Mouse (Mus musculus): ENCODE results near the gene Rdh12. TPM values are rescaled to one million over a fixed set of nuclear protein-coding genes. Genes with fewer than 3 reads are reported as not detected.

Gene Rdh12
- polyA plus RNA-seq, 1 experiment from 2014 or later, result 1.0 TPM

Other genes starting within 250 kb of the Rdh12 start
- 3.2 and 5.0 TPM in 2 replicates for gene Tmem229b, start 201.3 kb upstream of the Rdh12 start, polyA plus RNA-seq (2016; fragmentation: Nextera tagmentation; extraction: Ambion mirVana)
- gene Plekhh1, start 179.8 kb upstream of the Rdh12 start, polyA plus RNA-seq (2016; fragmentation: Nextera tagmentation; extraction: Ambion mirVana), result 6.3 and 6.6 TPM in 2 replicates
- 33.9 and 34.8 TPM in 2 replicates for gene Pigh, start 119.3 kb upstream of the Rdh12 start, polyA plus RNA-seq (2016; fragmentation: Nextera tagmentation; extraction: Ambion mirVana)
- 1.5 and 2.4 TPM in 2 replicates for gene Arg2, start 78.1 kb upstream of the Rdh12 start, polyA plus RNA-seq (2016; fragmentation: Nextera tagmentation; extraction: Ambion mirVana)
- 90.7 and 91.4 TPM in 2 replicates for gene Vti1b, start 36.2 kb upstream of the Rdh12 start, polyA plus RNA-seq (2016; fragmentation: Nextera tagmentation; extraction: Ambion mirVana)
- 19.7 and 20.7 TPM in 2 replicates for gene Rdh11, start 16.6 kb upstream of the Rdh12 start, polyA plus RNA-seq (2016; fragmentation: Nextera tagmentation; extraction: Ambion mirVana)
- gene Zfyve26, start 87.4 kb downstream of the Rdh12 start, polyA plus RNA-seq (2016; fragmentation: Nextera tagmentation; extraction: Ambion mirVana), result 13.9 and 15.9 TPM in 2 replicates
- 7.1 and 7.5 TPM in 2 replicates for gene Rad51b, start 88.4 kb downstream of the Rdh12 start, polyA plus RNA-seq (2016; fragmentation: Nextera tagmentation; extraction: Ambion mirVana)